Mouse (Mus musculus) limb, embryonic 14.5 days (tissue): ENCODE measurements around the gene Gsto2. TPM values are rescaled to one million over a fixed set of nuclear protein-coding genes. Genes with fewer than 3 reads are reported as not detected.

Experiments used
- ATAC-seq: fragments of 200-750 bp; cut with Nextera tagmentation; 2 replicates; pipeline ENCODE4 v1.8.0; 2017; ENCODE audit warnings: low read depth, moderate number of reproducible peaks, moderate TSS enrichment; ENCODE audit not compliant: low FRiP score
- DNase-seq: peaks from one replicate; pipeline ENCODE4 v3.0.0-alpha.2; 2015; ENCODE audit warnings: low spot score
- H3K27ac ChIP-seq: fragments of 300-500 bp; sonication (generic); replicated peaks from 2 replicates; pipeline ENCODE4 v1.5.1; 2014; ENCODE audit warnings: low read depth, mild to moderate bottlenecking, low read length, moderate library complexity, mixed read lengths
- H3K27me3 ChIP-seq: fragments of 300-500 bp; sonication (generic); 2 replicates; pipeline ENCODE4 v1.6.1; 2014; ENCODE audit warnings: low read length, mixed read lengths; ENCODE audit not compliant: control insufficient read depth, insufficient read depth
- H3K36me3 ChIP-seq: fragments of 300-500 bp; sonication (generic); 2 replicates; pipeline ENCODE4 v1.6.1; 2014; ENCODE audit warnings: mild to moderate bottlenecking, low read length, moderate library complexity, mixed read lengths; ENCODE audit not compliant: control insufficient read depth, insufficient read depth
- H3K4me1 ChIP-seq: fragments of 300-500 bp; sonication (generic); 2 replicates; pipeline ENCODE4 v1.6.1; 2014; ENCODE audit warnings: antibody characterized with exemption, low read length, mixed read lengths; ENCODE audit not compliant: control insufficient read depth, insufficient read depth
- H3K4me2 ChIP-seq: fragments of 300-500 bp; sonication (generic); replicated peaks from 2 replicates; pipeline ENCODE4 v1.6.1; 2014; ENCODE audit warnings: low read depth, mild to moderate bottlenecking, low read length, moderate library complexity; ENCODE audit not compliant: severe bottlenecking
- H3K4me3 ChIP-seq: fragments of 300-500 bp; sonication (generic); replicated peaks from 2 replicates; pipeline ENCODE4 v1.5.1; 2014; ENCODE audit warnings: low read length
- H3K9ac ChIP-seq: fragments of 300-500 bp; sonication (generic); 2 replicates; pipeline ENCODE4 v1.6.1; 2014; ENCODE audit warnings: mild to moderate bottlenecking, low read depth, low read length, moderate library complexity; ENCODE audit not compliant: severe bottlenecking
- H3K9me3 ChIP-seq: fragments of 300-500 bp; sonication (generic); 2 replicates; pipeline ENCODE4 v1.6.1; 2016; ENCODE audit warnings: low read length; ENCODE audit not compliant: control insufficient read depth
- POLR2A ChIP-seq: fragments of 200-500 bp; IDR thresholded peaks from 2 replicates; pipeline ENCODE4 v1.8.0; 2012; ENCODE audit warnings: inconsistent platforms, mild to moderate bottlenecking, moderate library complexity, borderline replicate concordance; ENCODE audit not compliant: insufficient read depth, insufficient read length; ENCODE audit errors: extremely low read depth
- WGBS: fragments of 180-500 bp; shearing (Covaris S2); extraction: QIAGEN DNeasy Blood & Tissue Kit; methylation state at CpG from one replicate; pipeline ENCODE4 v1.1.7; 2014; 5-methylcytosine and 5-hydroxymethylcytosine counted together
- polyA plus RNA-seq, 2 experiments: library from polyadenylated mRNA; depleted of rRNA in 1 of 2; stranded (reverse) in 1 of 2; unstranded in 1 of 2; fragments of >200 nt; fragmentation: Nextera tagmentation in 1 of 2; extraction: Ambion mirVana in 1 of 2; gene quantifications; 2 replicates each; pipeline versions ENCODE4 v1.2.1 to v1.2.3; 2012 to 2014

Gsto2 gene
- polyA plus RNA-seq, 2 experiments, result 0.87 to 1.2 TPM

DNA sequence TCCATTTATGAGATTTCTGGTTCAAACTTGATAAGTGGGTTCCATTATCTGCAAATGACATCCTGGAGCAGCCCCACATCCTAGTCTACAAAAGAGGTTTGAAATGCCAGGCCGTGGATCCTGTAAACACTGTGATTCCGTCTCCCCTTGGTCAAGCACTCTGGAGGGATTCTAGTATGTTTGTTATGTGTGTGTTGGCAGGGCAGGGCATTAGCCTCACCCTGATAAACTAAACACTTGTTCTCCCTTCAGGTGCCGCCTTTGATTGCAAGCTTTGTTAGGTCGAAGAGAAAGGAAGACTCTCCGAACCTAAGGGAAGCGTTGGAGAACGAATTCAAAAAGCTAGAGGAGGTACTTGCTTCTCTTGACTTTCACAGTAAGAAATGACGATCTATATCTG lies 6.2 kb upstream of the Gsto2 start:
- Histone ChIP-seq H3K9ac (no peak overlapping the region), H3K4me1 (0 out of 2 replicates have a peak, but pooled peaks cover 3% of the 10 kb centered on the region), H3K4me2 (no peak overlapping the region), H3K27ac (no peak overlapping the region), H3K27me3 (no peaks in the 10 kb centered on the region), H3K36me3 (peaks cover 44% of the 10 kb centered on the region), H3K9me3 (no peaks in the 10 kb centered on the region), H3K4me3 (no peak overlapping the region)
- DNase-seq (no peak), ATAC-seq (no peak)
- no peak for TF ChIP-seq POLR2A
- 90% methylated on average over 8 of the region's 8 CpGs for WGBS

DNA sequence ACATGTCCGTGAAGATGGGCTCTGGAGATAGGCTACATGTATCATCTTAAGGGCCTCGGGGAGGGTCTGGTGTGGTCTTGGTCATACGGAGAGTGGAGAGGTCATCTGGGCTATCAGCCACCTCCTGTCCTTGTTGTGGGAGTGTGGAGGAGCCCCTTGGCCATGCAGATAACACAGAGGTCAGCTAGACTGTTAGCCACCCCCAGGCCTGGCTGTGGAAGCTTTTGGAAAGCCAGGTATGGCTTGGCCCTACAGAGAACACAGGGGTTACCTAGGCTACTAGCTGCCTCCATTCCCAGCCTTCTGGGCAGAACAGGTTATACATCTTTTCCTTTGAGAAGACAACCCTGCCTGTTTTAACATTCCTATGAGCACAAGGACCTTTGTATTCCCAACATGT lies 2.8 kb upstream of the Gsto2 start:
- 87% methylated on average over 3 of the region's 3 CpGs for WGBS
- no peak for TF ChIP-seq POLR2A
- H3K27ac ChIP-seq, result no peak overlapping the region
- no peaks in the 10 kb centered on the region for H3K9me3 ChIP-seq
- DNase-seq, result no peak
- H3K36me3 ChIP-seq, result peaks cover 47% of the 10 kb centered on the region
- no peaks in the 10 kb centered on the region for H3K27me3 ChIP-seq
- ATAC-seq, result no peak
- H3K4me3 ChIP-seq, result no peak overlapping the region
- H3K4me1 ChIP-seq, result peaks cover 7% of the 10 kb centered on the region
- no peak overlapping the region for H3K9ac ChIP-seq
- H3K4me2 ChIP-seq, result no peak overlapping the region

DNA sequence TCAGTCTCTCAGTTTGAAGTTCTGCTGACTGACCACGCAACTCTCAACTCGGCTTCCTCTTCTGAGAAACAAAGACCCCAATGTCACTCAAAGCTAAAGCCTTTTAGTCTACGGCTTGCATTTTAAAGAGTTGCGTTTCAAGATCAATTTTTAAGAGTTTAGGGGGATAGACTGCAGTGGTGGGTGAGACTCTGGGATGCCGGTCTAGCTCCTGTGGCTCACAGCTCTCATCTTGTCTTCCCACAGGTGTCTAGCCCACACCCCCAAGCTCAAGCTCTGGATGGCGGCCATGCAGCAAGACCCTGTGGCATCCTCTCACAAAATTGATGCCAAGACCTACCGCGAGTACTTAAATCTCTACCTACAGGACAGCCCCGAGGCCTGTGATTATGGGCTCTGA lies 1.3 kb upstream of the Gsto2 start:
- H3K27me3 ChIP-seq, result no peaks in the 10 kb centered on the region
- no peak overlapping the region for H3K4me3 ChIP-seq
- TF ChIP-seq POLR2A, result no peak
- H3K27ac ChIP-seq, result no peak overlapping the region
- ATAC-seq (no peak), DNase-seq (no peak)
- H3K9me3 ChIP-seq, result no peaks in the 10 kb centered on the region
- H3K4me2 ChIP-seq, result no peak overlapping the region
- peaks cover 8% of the 10 kb centered on the region for H3K4me1 ChIP-seq
- H3K9ac ChIP-seq, result no peak overlapping the region
- peaks cover 41% of the 10 kb centered on the region for H3K36me3 ChIP-seq
- WGBS, result 94% methylated on average over 9 of the region's 9 CpGs

DNA sequence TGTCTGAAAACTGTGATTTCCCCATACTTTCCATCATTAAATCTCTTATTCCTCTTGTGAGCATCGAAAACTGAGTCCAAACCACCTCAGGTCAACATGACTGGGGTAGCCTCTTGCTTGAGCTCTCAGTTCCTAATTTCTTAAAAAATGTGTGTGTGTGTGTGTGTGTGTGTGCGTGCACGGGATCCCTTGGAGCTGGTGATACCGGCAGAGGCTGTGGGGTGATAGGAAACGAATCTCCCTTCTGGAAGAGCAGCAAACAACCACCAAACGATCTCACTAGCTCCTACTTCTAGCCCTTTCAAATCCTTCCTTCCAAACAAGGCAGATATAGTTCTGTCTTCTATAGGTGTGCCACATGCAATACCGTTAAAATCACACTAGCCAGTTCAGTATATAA lies 613 bp upstream of the Gsto2 start:
- H3K27ac ChIP-seq, result no peak overlapping the region
- peaks cover 15% of the 10 kb centered on the region for H3K4me1 ChIP-seq
- H3K27me3 ChIP-seq, result no peaks in the 10 kb centered on the region
- DNase-seq, result no peak
- no peak overlapping the region for H3K9ac ChIP-seq
- no peaks in the 10 kb centered on the region for H3K9me3 ChIP-seq
- peaks cover 34% of the 10 kb centered on the region for H3K36me3 ChIP-seq
- WGBS, result 84% methylated on average over 7 of the region's 7 CpGs
- TF ChIP-seq POLR2A, result no peak
- H3K4me2 ChIP-seq, result peak overlapping the region; percentile 85
- no peak for ATAC-seq
- H3K4me3 ChIP-seq, result peak overlapping the region; percentile 66

DNA sequence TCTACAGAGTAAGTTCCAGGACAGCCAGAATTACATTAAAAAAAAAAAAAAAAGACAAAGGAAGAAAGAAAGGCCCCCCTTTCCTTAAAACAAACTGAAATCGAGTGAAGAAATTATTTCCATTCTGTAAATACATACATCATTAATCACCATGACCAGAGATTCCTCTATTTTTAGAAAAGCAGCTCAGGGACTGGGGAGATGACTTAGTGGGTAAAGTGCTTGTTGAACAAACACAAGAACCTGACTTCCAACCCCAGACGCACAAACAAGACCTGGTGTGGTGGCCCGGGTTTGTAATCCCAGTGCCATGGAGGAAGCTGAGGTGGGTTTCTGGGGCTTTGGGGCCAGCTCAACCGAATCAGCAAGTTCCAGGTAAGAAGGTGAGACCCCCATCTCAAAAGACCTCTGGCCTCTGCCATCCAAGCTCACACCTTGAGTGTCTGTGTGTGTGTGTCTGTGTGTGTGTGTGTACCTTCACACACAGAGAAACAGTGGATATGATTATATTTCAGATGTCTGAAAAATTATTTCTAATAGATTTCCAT lies 2.4 kb downstream of the Gsto2 start:
- no peaks in the 10 kb centered on the region for H3K9me3 ChIP-seq
- DNase-seq (no peak), ATAC-seq (no peak)
- no peak overlapping the region for H3K4me2 ChIP-seq
- no peak overlapping the region for H3K27ac ChIP-seq
- no peak for TF ChIP-seq POLR2A
- H3K4me1 ChIP-seq, result peaks cover 18% of the 10 kb centered on the region
- H3K9ac ChIP-seq, result no peak overlapping the region
- no peak overlapping the region for H3K4me3 ChIP-seq
- peaks cover 13% of the 10 kb centered on the region for H3K36me3 ChIP-seq
- WGBS, result 62% methylated on average over 4 of the region's 4 CpGs
- H3K27me3 ChIP-seq, result no peaks in the 10 kb centered on the region

DNA sequence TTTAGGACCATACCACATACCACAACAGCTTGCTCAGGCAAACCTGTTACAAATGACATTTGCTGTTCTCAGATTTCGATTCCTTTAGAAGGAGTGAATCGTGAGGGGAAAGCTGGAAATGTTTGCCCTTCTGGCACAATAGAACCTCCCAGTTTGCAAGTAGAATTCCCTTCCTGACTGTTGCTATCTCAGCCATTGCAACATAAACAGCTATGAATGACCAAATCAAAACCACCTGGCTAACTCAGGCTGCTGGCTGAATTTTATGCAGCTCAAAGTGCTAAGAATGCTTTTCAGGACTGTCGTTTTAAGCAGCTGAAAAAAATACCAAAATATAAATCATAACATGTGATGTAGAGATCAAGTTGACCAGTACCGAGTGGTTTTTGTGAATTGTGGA lies 3.6 kb downstream of the Gsto2 start:
- WGBS, result 28% methylated on average over 4 of the region's 4 CpGs
- peaks cover 18% of the 10 kb centered on the region for H3K4me1 ChIP-seq
- no peak overlapping the region for H3K4me2 ChIP-seq
- no peak overlapping the region for H3K9ac ChIP-seq
- ATAC-seq (no peak), DNase-seq (peak; percentile 38)
- H3K4me3 ChIP-seq, result no peak overlapping the region
- H3K36me3 ChIP-seq, result peaks cover 5% of the 10 kb centered on the region
- H3K9me3 ChIP-seq, result no peaks in the 10 kb centered on the region
- no peak overlapping the region for H3K27ac ChIP-seq
- no peak for TF ChIP-seq POLR2A
- H3K27me3 ChIP-seq, result no peaks in the 10 kb centered on the region
